Mouse (Mus musculus): Measurements from ENCODE around the gene Psme3.

- TF ChIP-seq CTCF (IDR thresholded peaks at IDR 0.05; ENCODE audit: low read depth) (no peak), EP300 (IDR thresholded peaks at IDR 0.05; ENCODE audit: low read depth) (no peak)
Observed at GRCm38 (mm10) chr11:101327311-101327710, 11.3 kb downstream of the Psme3 start.
